Mouse (Mus musculus): ENCODE results near the gene Phf14.

- TF ChIP-seq CTCF (IDR thresholded peaks at IDR 0.05; ENCODE audit: low read depth, low read length) (no peak), GATA1 (IDR thresholded peaks at IDR 0.05; ENCODE audit: borderline replicate concordance, low read length) (no peak), TAL1 (conservative IDR thresholded peaks at IDR 0.05; ENCODE audit: low read depth, low read length) (no peak)
Observed at GRCm38 (mm10) chr6:11933403-11933802, 25.8 kb downstream of the Phf14 start.

Measured in G1E (cell line).